Mouse (Mus musculus): ENCODE results near the gene Creg2. TPM values are rescaled to one million over a fixed set of nuclear protein-coding genes. Genes with fewer than 3 reads are reported as not detected.
A peak's percentile ranks its signal among the peaks of the same experiment; 100 is the strongest.

The Creg2 gene
- polyA plus RNA-seq, 1 experiment from 2014 or later: 0.29 TPM

DNA sequence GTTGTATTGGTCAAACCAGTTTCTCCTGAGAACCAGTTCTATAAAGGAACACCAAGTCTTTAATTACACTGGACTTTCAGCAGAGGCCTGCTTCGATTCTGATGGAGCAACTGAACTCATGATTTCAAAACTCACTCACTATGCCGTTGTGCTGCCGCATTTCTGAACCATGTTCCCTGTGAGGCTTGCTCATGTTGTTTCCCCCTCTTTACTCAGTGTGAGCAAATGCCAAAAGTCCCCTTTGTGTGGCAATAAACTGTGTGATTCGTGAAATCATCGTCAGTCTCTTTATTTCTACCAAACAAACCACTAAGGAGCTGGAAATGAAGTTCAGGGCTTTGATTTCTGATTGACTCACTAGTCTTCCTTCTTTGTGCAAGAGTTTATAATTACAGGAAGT lies 72.8 kb downstream of the Creg2 start:
- Histone ChIP-seq H3K27ac (replicated peaks; ENCODE audit: low read depth, low read length) (0 out of 2 replicates have a peak overlapping the region, but pooled peaks have one; percentile 8), H3K4me2 (ENCODE audit: low read depth, low read length) (no peak overlapping the region), H3K4me3 (ENCODE audit: low read depth, low read length) (no peak overlapping the region), H3K9ac (ENCODE audit: low read depth, low read length) (no peak overlapping the region), H3K36me3 (ENCODE audit: control insufficient read depth, insufficient read depth, low read length) (no peaks in the 10 kb centered on the region), H3K4me1 (ENCODE audit: control insufficient read depth, insufficient read depth, low read length) (peaks cover 26% of the 10 kb centered on the region), H3K27me3 (replicated peaks; ENCODE audit: control insufficient read depth, insufficient read depth, low read length) (no peaks in the 10 kb centered on the region), H3K9me3 (ENCODE audit: control insufficient read depth, low read length) (no peaks in the 10 kb centered on the region)
- 62% methylated on average over 5 of the region's 5 CpGs for WGBS
- ATAC-seq (ENCODE audit: low read depth) (no peak), DNase-seq (ENCODE audit: low spot score) (no peak)

DNA sequence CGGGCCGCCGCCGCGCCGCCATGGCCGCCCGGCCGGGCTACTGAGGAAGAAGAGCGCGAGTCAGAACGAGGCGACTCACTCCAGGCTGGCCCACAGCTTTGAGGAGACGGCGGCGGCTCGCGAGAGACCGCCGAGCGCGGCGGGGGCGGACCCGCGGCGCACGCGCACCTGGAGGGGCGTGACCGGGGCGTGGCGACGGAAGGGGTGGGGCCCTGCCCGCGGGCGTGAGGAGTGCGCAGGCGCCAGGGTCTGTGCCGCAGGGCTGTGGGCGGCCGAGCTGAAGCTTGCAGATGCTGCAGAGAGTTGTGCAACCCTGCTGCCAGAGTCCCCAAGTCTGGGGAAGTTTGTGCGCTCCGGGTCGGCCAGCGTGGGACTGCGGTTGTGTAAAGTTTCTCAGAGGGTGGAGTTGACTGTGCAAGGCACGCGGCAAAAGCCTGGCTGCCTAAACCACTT lies 74.0 kb downstream of the Creg2 start, which contains the start of gene Rnf149:
Gene Rnf149, minus strand, starts transcription at position 153 of the 453 bp plus-strand sequence.
- Histone ChIP-seq H3K9me3 (ENCODE audit: control insufficient read depth, low read length) (no peaks in the 10 kb centered on the region), H3K4me2 (ENCODE audit: low read depth, low read length) (peak within 1 kb of the TSS; percentile 87), H3K4me1 (ENCODE audit: control insufficient read depth, insufficient read depth, low read length) (peaks cover 26% of the 10 kb centered on the region), H3K9ac (ENCODE audit: low read depth, low read length) (peak within 1 kb of the TSS; percentile 95), H3K36me3 (ENCODE audit: control insufficient read depth, insufficient read depth, low read length) (no peaks in the 10 kb centered on the region), H3K4me3 (ENCODE audit: low read depth, low read length) (peak within 1 kb of the TSS; percentile 95), H3K27me3 (replicated peaks; ENCODE audit: control insufficient read depth, insufficient read depth, low read length) (no peaks in the 10 kb centered on the region), H3K27ac (replicated peaks; ENCODE audit: low read depth, low read length) (peak within 1 kb of the TSS; percentile 99)
- DNase-seq (ENCODE audit: low spot score) (peak; percentile 96), ATAC-seq (ENCODE audit: low read depth) (peak; percentile 97)
- WGBS: 0% methylated on average over 19 of the region's 49 CpGs

DNA sequence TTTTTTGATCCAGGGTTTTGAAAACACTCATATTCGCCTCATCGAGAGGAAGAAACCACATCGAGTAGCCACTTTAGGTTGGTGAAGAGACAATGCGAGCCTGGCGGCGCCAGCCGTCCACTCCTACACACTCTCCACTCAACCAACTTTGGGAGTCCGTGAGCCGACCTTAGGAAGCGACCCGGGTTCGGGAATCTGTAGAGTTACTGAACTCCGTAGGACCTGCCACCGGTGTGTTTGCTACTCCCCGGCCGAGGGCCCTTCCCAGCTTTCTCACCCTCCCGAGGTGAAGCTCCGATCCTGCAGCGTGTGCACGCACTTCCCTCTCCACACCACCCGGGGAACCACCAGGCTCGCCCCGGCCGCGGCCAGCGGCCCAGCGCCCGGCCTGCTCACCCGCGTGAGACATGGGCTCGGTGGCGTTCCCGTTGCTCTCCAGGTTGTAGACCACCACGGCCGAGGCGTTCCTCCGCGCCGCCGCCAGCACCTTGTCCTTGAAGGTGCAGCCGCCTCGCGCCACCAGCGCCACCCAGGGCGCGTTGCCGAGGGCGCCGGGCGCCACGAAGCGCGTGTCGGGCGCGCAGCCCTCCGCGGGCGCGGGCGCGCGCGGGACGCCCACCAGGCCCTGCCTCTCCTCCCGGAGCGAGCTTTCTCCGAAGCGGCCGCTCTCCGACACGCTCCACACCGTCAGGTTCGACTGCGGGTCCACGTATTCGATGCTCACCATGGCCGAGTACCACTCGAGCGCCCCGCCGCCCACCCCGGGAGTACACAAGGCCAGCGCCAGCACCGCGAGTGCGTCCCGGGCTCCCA lies 74.6 kb downstream of the Creg2 start:
- peaks cover 26% of the 10 kb centered on the region for H3K4me1 ChIP-seq (ENCODE audit: control insufficient read depth, insufficient read depth, low read length)
- 0% methylated on average over 42 of the region's 88 CpGs for WGBS
- no peaks in the 10 kb centered on the region for H3K36me3 ChIP-seq (ENCODE audit: control insufficient read depth, insufficient read depth, low read length)
- DNase-seq (ENCODE audit: low spot score) (peak; percentile 60), ATAC-seq (ENCODE audit: low read depth) (peak; percentile 81)
- H3K4me2 ChIP-seq (ENCODE audit: low read depth, low read length): peak overlapping the region; percentile 87
- no peaks in the 10 kb centered on the region for H3K27me3 ChIP-seq (replicated peaks; ENCODE audit: control insufficient read depth, insufficient read depth, low read length)
- H3K4me3 ChIP-seq (ENCODE audit: low read depth, low read length): peak overlapping the region; percentile 95
- H3K9me3 ChIP-seq (ENCODE audit: control insufficient read depth, low read length): no peaks in the 10 kb centered on the region
- H3K27ac ChIP-seq (replicated peaks; ENCODE audit: low read depth, low read length): peak overlapping the region; percentile 99
- H3K9ac ChIP-seq (ENCODE audit: low read depth, low read length): peak overlapping the region; percentile 95

DNA sequence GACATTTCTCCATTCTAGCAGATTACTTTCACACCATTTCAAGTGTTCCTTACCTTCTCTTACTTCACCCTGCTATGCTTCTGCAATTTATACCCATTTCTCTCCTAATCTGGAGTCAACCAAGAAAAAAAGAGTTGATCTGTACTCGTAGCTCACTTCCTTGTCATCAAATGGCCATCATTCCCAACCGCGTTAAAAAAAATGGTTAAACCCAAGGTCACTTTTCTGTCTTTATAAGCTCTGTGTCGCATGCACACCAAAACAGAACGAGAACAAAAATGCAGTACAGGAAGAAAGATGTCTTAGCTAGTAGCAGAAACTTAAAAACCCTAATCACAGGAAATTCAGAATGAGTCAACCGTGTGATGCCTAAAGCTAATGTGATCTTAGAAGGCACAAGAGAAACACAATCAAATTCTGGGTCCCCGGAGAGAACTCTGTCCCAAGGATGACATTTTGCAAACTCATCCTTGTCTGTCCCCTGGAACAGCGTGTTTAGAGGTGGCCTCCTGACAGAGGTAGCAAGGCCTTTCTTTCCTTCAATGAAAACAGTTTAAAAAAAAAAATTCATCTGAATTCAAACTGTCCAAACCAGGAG lies 75.4 kb downstream of the Creg2 start:
- Histone ChIP-seq H3K4me2 (ENCODE audit: low read depth, low read length) (peak overlapping the region; percentile 87), H3K36me3 (ENCODE audit: control insufficient read depth, insufficient read depth, low read length) (no peaks in the 10 kb centered on the region), H3K4me3 (ENCODE audit: low read depth, low read length) (peak overlapping the region; percentile 95), H3K27me3 (replicated peaks; ENCODE audit: control insufficient read depth, insufficient read depth, low read length) (no peaks in the 10 kb centered on the region), H3K9me3 (ENCODE audit: control insufficient read depth, low read length) (no peaks in the 10 kb centered on the region), H3K9ac (ENCODE audit: low read depth, low read length) (peak overlapping the region; percentile 95), H3K4me1 (ENCODE audit: control insufficient read depth, insufficient read depth, low read length) (peaks cover 26% of the 10 kb centered on the region), H3K27ac (replicated peaks; ENCODE audit: low read depth, low read length) (peak overlapping the region; percentile 99)
- ATAC-seq (ENCODE audit: low read depth): no peak
- WGBS: 12% methylated on average over 8 of the region's 8 CpGs
- no peak for DNase-seq (ENCODE audit: low spot score)

DNA sequence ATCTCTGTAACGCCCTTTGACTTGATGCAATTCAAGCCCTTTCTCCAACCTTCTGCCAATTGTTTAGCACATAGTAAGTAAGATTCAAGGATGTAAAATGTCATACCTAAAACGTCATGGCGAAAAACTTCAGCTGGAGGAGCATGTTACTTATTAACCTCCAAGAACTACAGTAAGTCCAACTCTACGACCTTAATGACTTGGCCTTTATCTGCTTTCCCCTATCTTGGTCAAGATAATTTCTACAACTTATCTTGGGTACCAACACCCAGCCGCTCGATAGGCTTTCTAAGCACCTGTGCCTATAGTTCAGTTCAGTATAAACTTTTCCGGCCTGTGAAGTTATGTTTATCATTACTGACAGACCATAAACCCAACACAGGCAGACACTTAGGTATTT lies 77.4 kb downstream of the Creg2 start:
- no peak overlapping the region for H3K9ac ChIP-seq (ENCODE audit: low read depth, low read length)
- no peaks in the 10 kb centered on the region for H3K9me3 ChIP-seq (ENCODE audit: control insufficient read depth, low read length)
- WGBS: 77% methylated on average over 7 of the region's 7 CpGs
- no peak for DNase-seq (ENCODE audit: low spot score)
- ATAC-seq (ENCODE audit: low read depth): no peak
- no peak overlapping the region for H3K27ac ChIP-seq (replicated peaks; ENCODE audit: low read depth, low read length)
- H3K27me3 ChIP-seq (replicated peaks; ENCODE audit: control insufficient read depth, insufficient read depth, low read length): no peaks in the 10 kb centered on the region
- H3K36me3 ChIP-seq (ENCODE audit: control insufficient read depth, insufficient read depth, low read length): no peaks in the 10 kb centered on the region
- H3K4me3 ChIP-seq (ENCODE audit: low read depth, low read length): no peak overlapping the region
- H3K4me2 ChIP-seq (ENCODE audit: low read depth, low read length): no peak overlapping the region
- peaks cover 26% of the 10 kb centered on the region for H3K4me1 ChIP-seq (ENCODE audit: control insufficient read depth, insufficient read depth, low read length)

DNA sequence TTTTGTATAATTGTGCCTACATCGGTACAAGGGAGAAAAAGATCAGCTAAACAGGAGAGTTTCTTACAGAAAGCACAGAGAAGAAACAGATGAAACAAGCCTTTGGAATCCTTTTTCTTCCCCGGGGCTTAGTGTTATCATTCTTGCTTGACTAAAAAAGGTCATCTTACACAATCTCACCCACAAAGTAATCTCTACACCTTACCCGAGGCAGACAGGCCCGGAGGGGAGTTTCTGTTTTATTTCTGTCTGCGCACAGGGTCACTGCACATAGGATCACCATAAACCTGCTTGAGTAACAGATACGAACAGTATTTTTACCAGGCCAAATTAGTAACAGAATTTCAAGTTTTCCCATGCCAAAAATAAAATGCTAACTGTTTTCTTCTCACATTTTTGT lies 79.6 kb downstream of the Creg2 start:
- Histone ChIP-seq H3K27me3 (replicated peaks; ENCODE audit: control insufficient read depth, insufficient read depth, low read length) (no peaks in the 10 kb centered on the region), H3K27ac (replicated peaks; ENCODE audit: low read depth, low read length) (no peak overlapping the region), H3K36me3 (ENCODE audit: control insufficient read depth, insufficient read depth, low read length) (no peaks in the 10 kb centered on the region), H3K9ac (ENCODE audit: low read depth, low read length) (no peak overlapping the region), H3K4me3 (ENCODE audit: low read depth, low read length) (no peak overlapping the region), H3K4me2 (ENCODE audit: low read depth, low read length) (no peak overlapping the region), H3K9me3 (ENCODE audit: control insufficient read depth, low read length) (no peaks in the 10 kb centered on the region), H3K4me1 (ENCODE audit: control insufficient read depth, insufficient read depth, low read length) (peaks cover 23% of the 10 kb centered on the region)
- DNase-seq (ENCODE audit: low spot score) (no peak), ATAC-seq (ENCODE audit: low read depth) (no peak)
- 45% methylated on average over 6 of the region's 6 CpGs for WGBS

Other genes starting within 250 kb of the Creg2 start
- gene Tbc1d8, start 172.7 kb downstream of the Creg2 start, polyA plus RNA-seq (2014; fragmentation: Nextera tagmentation; extraction: Ambion mirVana): 11.5 and 13.1 TPM in 2 replicates
- gene Cnot11, start 116.5 kb downstream of the Creg2 start, polyA plus RNA-seq (2014; fragmentation: Nextera tagmentation; extraction: Ambion mirVana): 21.1 and 23.6 TPM in 2 replicates
- 23.5 and 27.6 TPM in 2 replicates for gene Rnf149, start 74.1 kb downstream of the Creg2 start, polyA plus RNA-seq (2014; fragmentation: Nextera tagmentation; extraction: Ambion mirVana)
- 2.0 and 2.3 TPM in 2 replicates for gene Rfx8, start 69.5 kb upstream of the Creg2 start, polyA plus RNA-seq (2014; fragmentation: Nextera tagmentation; extraction: Ambion mirVana)
- gene Gm3646, start 153.9 kb upstream of the Creg2 start, polyA plus RNA-seq (2014; fragmentation: Nextera tagmentation; extraction: Ambion mirVana): 0.61 TPM in 1 of 2 replicates, not detected in the other
- 27.8 and 32.4 TPM in 2 replicates for gene Map4k4, start 249.4 kb upstream of the Creg2 start, polyA plus RNA-seq (2014; fragmentation: Nextera tagmentation; extraction: Ambion mirVana)

All from embryonic facial prominence, embryonic 14.5 days (tissue).